Mouse (Mus musculus) stomach, postnatal 0 days (tissue): ENCODE measurements around the gene Tnfrsf13c.

Source experiments
- CTCF ChIP-seq: IDR thresholded peaks from 2 replicates; pipeline ENCODE4 v1.5.1; 2016; ENCODE audit warnings: antibody characterized with exemption, low read depth, mild to moderate bottlenecking, moderate library complexity
- EP300 ChIP-seq: optimal IDR thresholded peaks from 2 replicates; pipeline ENCODE3; 2016; ENCODE audit warnings: antibody characterized with exemption

- TF ChIP-seq CTCF (no peak), EP300 (no peak)
These were observed 24.6 kb downstream of the Tnfrsf13c start for GRCm38 (mm10) chr15:82199546-82199945.
